In genomic region chr6:53644056-53644455, GRCm38 (mm10) we compare ENCODE assay signal across 16 mouse cellular contexts.
"Had no signal": no experiment of that assay in that cellular context is flagged by ENCODE, and none has a peak within 500 bp of the region (broad histone marks: within the 10 kb centered on the region; RNA-seq: fewer than 3 reads in every experiment).

No protein-coding gene starts in this region.

- H3K9me3 ChIP-seq: kidney, embryonic 15.5 days; liver, embryonic 13.5 days had no signal

- DNase-seq: kidney, adult 11 months; kidney, adult 8-10 months; kidney, postnatal 10 days; kidney, postnatal 36 days; left cerebral cortex, postnatal 4 days; liver, embryonic 13.5 days; lung, adult 2 months; lung, postnatal 14 days; lung, postnatal 4 days; right cerebral cortex, adult 18-20 months; right cerebral cortex, postnatal 14 days; right cerebral cortex, postnatal 4 days; thymus, postnatal 25 days had no signal

- H3K9ac ChIP-seq: kidney, embryonic 15.5 days; liver, embryonic 13.5 days had no signal

- H3K4me3 ChIP-seq: kidney, embryonic 15.5 days; liver, embryonic 13.5 days had no signal

- H3K36me3 ChIP-seq: kidney, embryonic 15.5 days; liver, embryonic 13.5 days had no signal

- H3K4me1 ChIP-seq: kidney, embryonic 15.5 days; liver, embryonic 13.5 days had no signal

- H3K4me2 ChIP-seq: kidney, embryonic 15.5 days; liver, embryonic 13.5 days had no signal

- H3K27me3 ChIP-seq: liver, embryonic 13.5 days had no signal

- H3K27ac ChIP-seq: kidney, embryonic 15.5 days; liver, embryonic 13.5 days; stomach, postnatal 0 days had no signal

- ATAC-seq: midbrain, embryonic 16.5 days had no signal
